Mouse (Mus musculus) embryonic facial prominence, embryonic 10.5 days (tissue): ENCODE data around the gene Smim27. TPM values are rescaled to one million over a fixed set of nuclear protein-coding genes. Genes with fewer than 3 reads are reported as not detected.
"Not testable (repeated sequence)": the region's sequence is repeated elsewhere in the genome, so short reads cannot be mapped to it uniquely, and the experiment has no call there.

ENCODE experiments used
- DNase-seq: peaks from one replicate; pipeline ENCODE4 v3.0.0-alpha.2; 2017; ENCODE audit warnings: low spot score
- H3K27ac ChIP-seq: fragments of 300-500 bp; sonication (generic); replicated peaks from 2 replicates; pipeline ENCODE4 v1.5.1; 2016; ENCODE audit warnings: mild to moderate bottlenecking
- H3K27me3 ChIP-seq: fragments of 300-500 bp; sonication (generic); replicated peaks from 2 replicates; pipeline ENCODE4 v1.6.1; 2016; ENCODE audit warnings: low read depth, mild to moderate bottlenecking; ENCODE audit not compliant: poor library complexity, severe bottlenecking
- H3K36me3 ChIP-seq: fragments of 300-500 bp; sonication (generic); replicated peaks from 2 replicates; pipeline ENCODE4 v1.6.1; 2016; ENCODE audit warnings: mild to moderate bottlenecking, moderate library complexity
- H3K4me1 ChIP-seq: fragments of 300-500 bp; sonication (generic); 2 replicates; pipeline ENCODE4 v1.6.1; 2016
- H3K4me3 ChIP-seq: fragments of 300-500 bp; sonication (generic); 2 replicates; pipeline ENCODE4 v1.5.1; 2016; ENCODE audit warnings: mild to moderate bottlenecking, moderate library complexity
- H3K9me3 ChIP-seq: fragments of 300-500 bp; sonication (generic); 2 replicates; pipeline ENCODE4 v1.6.1; 2016; ENCODE audit warnings: mild to moderate bottlenecking
- WGBS: fragments of 180-500 bp; shearing (Covaris S2); methylation state at CpG from one replicate; pipeline ENCODE4 v1.1.7; 2016; 5-methylcytosine and 5-hydroxymethylcytosine counted together
- polyA plus RNA-seq: library from polyadenylated mRNA; unstranded; fragments of >200 nt; fragmentation: Nextera tagmentation; extraction: Ambion mirVana; gene quantifications from 2 replicates; pipeline ENCODE4 v1.2.1, GENCODE M21; 2016

Gene Smim27
- polyA plus RNA-seq, 1 experiment from 2014 or later, result 22.2 TPM

GRCm38 (mm10) chr4:40268204-40268813 lies 1.1 kb upstream of the Smim27 start:
- H3K27me3 ChIP-seq, result no peaks in the 10 kb centered on the region
- peaks cover 62% of the 10 kb centered on the region for H3K36me3 ChIP-seq
- under 1% methylated on average over 50 of the region's 50 CpGs for whole genome bisulfite sequencing

DNA sequence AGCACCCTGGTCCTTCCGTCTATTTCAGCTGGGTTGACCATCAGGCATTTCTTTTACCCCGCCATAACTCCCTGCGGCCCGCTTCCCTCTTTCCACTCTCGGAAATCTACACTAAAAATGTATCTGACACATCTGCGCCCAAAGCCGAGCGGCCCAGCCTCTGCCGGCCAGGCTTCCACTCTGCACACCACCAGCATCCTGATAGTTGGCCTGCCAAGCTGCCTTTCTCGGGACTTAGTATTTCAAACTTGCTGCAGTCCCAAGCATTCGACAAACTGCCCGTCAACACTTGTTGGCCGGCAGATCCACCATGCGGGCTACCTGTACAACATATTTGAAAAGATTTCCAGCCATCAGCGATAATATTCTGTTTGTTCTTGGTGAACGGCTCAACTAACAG lies 544 bp upstream of the Smim27 start:
- under 1% methylated on average over 16 of the region's 16 CpGs for WGBS
- no peaks in the 10 kb centered on the region for H3K27me3 ChIP-seq
- no peaks in the 10 kb centered on the region for H3K9me3 ChIP-seq
- peak overlapping the region; percentile 97 for H3K27ac ChIP-seq
- peaks cover 20% of the 10 kb centered on the region for H3K4me1 ChIP-seq
- peaks cover 63% of the 10 kb centered on the region for H3K36me3 ChIP-seq
- peak overlapping the region; percentile 69 for H3K4me3 ChIP-seq
- no peak for DNase-seq

More at GRCm38 (mm10) chr4:40268204-40268813, 1.1 kb upstream of the Smim27 start:
- Histone ChIP-seq H3K9me3 (no peaks in the 10 kb centered on the region), H3K4me1 (peaks cover 20% of the 10 kb centered on the region), H3K4me3 (peak overlapping the region; percentile 69), H3K27ac (peak overlapping the region; percentile 97)
- peak; percentile 98 for DNase-seq

DNA sequence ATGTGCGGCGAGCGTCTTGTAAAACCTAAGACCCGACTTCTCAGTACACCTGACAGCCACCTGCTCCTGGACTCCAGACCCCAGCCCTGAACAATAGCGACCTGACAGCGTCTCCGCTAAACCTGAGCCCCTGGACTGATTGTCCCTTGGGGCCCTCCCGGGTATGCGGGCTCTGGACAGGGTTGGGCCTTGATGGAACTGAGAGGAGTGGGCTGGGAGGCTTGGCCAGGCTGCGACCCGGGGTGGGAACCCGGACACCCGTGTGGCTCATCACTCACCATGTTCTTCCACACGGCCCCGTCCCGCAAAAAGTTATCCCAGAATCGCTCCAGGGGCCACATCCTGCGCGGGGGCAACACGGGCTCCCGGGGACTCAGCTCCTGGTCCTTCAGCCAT lies 9.5 kb downstream of the Smim27 start:
- DNase-seq, result no peak
- WGBS, result under 1% methylated on average over 21 of the region's 21 CpGs
- Histone ChIP-seq H3K4me1 (peaks cover 15% of the 10 kb centered on the region), H3K27me3 (no peaks in the 10 kb centered on the region), H3K9me3 (no peaks in the 10 kb centered on the region), H3K27ac (peak overlapping the region; percentile 86), H3K4me3 (peak overlapping the region; percentile 96), H3K36me3 (peaks cover 24% of the 10 kb centered on the region)

GRCm38 (mm10) chr4:40279276-40279900 lies 10.0 kb downstream of the Smim27 start, which contains the start of gene Ndufb6:
Gene Ndufb6, minus strand, starts transcription at chr4:40279421.
- H3K27me3 ChIP-seq, result no peaks in the 10 kb centered on the region
- under 1% methylated on average over 36 of the region's 36 CpGs for WGBS
- DNase-seq, result peak; percentile 98
- peak within 1 kb of the TSS; percentile 96 for H3K4me3 ChIP-seq
- H3K9me3 ChIP-seq, result no peaks in the 10 kb centered on the region
- H3K4me1 ChIP-seq, result peaks cover 15% of the 10 kb centered on the region
- H3K27ac ChIP-seq, result peak within 1 kb of the TSS; percentile 86
- peaks cover 22% of the 10 kb centered on the region for H3K36me3 ChIP-seq

DNA sequence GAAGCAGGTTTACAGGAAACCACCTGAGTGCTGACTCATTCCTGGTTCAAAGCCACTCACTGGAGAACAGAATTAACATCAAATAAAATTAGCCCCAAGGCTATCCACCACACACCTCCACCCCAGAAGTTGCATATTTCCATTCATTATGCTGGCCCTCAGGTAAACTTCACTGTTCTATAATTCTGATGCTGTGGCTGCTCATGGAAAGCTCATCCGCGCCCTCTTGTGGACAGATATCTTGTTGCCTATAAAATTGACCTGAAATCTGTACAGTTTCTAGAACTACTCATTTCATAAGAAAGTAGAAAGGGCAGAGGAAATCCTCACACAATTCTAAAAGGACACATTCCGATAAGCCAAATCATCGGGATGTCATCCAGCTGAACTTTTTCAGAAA lies 16.2 kb downstream of the Smim27 start:
- H3K27ac ChIP-seq, result no peak overlapping the region
- no peaks in the 10 kb centered on the region for H3K36me3 ChIP-seq
- H3K27me3 ChIP-seq, result no peaks in the 10 kb centered on the region
- no peaks in the 10 kb centered on the region for H3K4me1 ChIP-seq
- H3K9me3 ChIP-seq, result peaks cover 1% of the 10 kb centered on the region; the same call in 1 of the 2 replicates
- 22% methylated on average over 4 of the region's 4 CpGs for WGBS
- peak; percentile 60 for DNase-seq
- H3K4me3 ChIP-seq, result no peak overlapping the region

GRCm38 (mm10) chr4:40287415-40287814 lies 18.0 kb downstream of the Smim27 start:
- Histone ChIP-seq H3K27me3 (no peaks in the 10 kb centered on the region), H3K27ac (no peak overlapping the region), H3K9me3 (peaks cover 3% of the 10 kb centered on the region; the same call in 1 of the 2 replicates), H3K4me1 (no peaks in the 10 kb centered on the region), H3K36me3 (no peaks in the 10 kb centered on the region), H3K4me3 (no peak overlapping the region)
- 83% methylated on average over 6 of the region's 6 CpGs for WGBS
- DNase-seq, result no peak

DNA sequence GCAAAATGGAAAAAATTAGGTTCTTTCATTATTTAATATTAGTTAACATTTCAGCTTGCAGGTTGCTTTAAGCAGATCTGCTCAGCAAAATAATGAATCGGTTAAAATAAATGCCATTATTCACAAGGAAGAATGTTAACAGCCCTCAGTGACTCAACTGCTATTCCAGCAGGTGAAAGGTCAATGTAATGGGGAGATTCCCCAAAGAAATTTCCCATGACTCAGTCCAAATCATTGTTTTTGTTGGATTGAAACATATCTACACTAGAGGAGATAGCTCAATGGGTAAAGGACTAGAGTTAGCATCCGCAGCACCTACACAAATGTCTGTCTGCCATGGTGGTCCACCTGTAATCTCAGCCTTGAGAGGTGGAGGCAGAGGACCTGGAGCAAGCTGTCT lies 19.7 kb downstream of the Smim27 start:
- DNase-seq, result no peak
- Histone ChIP-seq H3K27ac (no peak overlapping the region), H3K9me3 (peaks cover 4% of the 10 kb centered on the region; the same call in 1 of the 2 replicates), H3K4me3 (no peak overlapping the region), H3K4me1 (no peaks in the 10 kb centered on the region), H3K27me3 (no peaks in the 10 kb centered on the region), H3K36me3 (no peaks in the 10 kb centered on the region)
- 89% methylated on average over 2 of the region's 2 CpGs for WGBS

- not testable (repeated sequence) for H3K27ac ChIP-seq, H3K4me3 ChIP-seq, H3K36me3 ChIP-seq, H3K9me3 ChIP-seq, DNase-seq, H3K4me1 ChIP-seq, H3K27me3 ChIP-seq
- WGBS, result 95% methylated on average over 11 of the region's 11 CpGs
Measured at GRCm38 (mm10) chr4:40291511-40291910, 22.1 kb downstream of the Smim27 start.

GRCm38 (mm10) chr4:40299169-40299568 lies 29.8 kb downstream of the Smim27 start:
- no peak for DNase-seq
- WGBS, result 78% methylated on average over 5 of the region's 5 CpGs
- H3K27ac ChIP-seq, result no peak overlapping the region
- no peak overlapping the region for H3K4me3 ChIP-seq
- no peaks in the 10 kb centered on the region for H3K36me3 ChIP-seq
- no peaks in the 10 kb centered on the region for H3K27me3 ChIP-seq
- H3K9me3 ChIP-seq, result peaks cover 4% of the 10 kb centered on the region; the same call in 1 of the 2 replicates
- no peaks in the 10 kb centered on the region for H3K4me1 ChIP-seq

GRCm38 (mm10) chr4:40301076-40301789 lies 31.9 kb downstream of the Smim27 start:
- Histone ChIP-seq H3K36me3 (no peaks in the 10 kb centered on the region), H3K27ac (no peak overlapping the region), H3K27me3 (no peaks in the 10 kb centered on the region), H3K9me3 (no peaks in the 10 kb centered on the region), H3K4me3 (peak overlapping the region; percentile 21; the same call in 1 of the 2 replicates), H3K4me1 (no peaks in the 10 kb centered on the region)
- 14% methylated on average over 16 of the region's 16 CpGs for WGBS
- DNase-seq, result peak; percentile 79

GRCm38 (mm10) chr4:40302445-40303125 lies 33.2 kb downstream of the Smim27 start:
- H3K36me3 ChIP-seq, result no peaks in the 10 kb centered on the region
- H3K27ac ChIP-seq, result no peak overlapping the region
- no peaks in the 10 kb centered on the region for H3K9me3 ChIP-seq
- no peak overlapping the region for H3K4me3 ChIP-seq
- no peaks in the 10 kb centered on the region for H3K27me3 ChIP-seq
- H3K4me1 ChIP-seq, result no peaks in the 10 kb centered on the region
- no peak for DNase-seq
- 85% methylated on average over 10 of the region's 10 CpGs for WGBS

DNA sequence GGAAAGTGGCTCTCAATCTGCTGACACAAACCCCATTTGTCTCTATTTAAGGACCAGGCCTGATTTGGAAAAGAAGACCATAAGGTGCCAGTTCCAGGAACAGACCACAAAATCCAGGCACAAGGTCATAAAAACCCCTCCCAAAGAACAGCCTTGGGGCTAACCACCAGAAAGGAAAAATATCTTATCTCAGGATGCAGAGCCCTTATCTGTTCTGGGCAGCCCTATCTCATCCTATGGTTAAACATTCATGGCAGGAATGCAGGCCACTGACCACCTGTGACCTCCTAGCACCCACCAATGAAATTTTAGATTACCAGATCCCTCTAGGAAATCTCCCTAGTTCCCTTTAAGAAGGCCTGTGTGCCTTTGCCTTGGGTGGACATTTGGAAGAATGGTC lies 40.3 kb downstream of the Smim27 start:
- Histone ChIP-seq H3K27ac (no peak overlapping the region), H3K9me3 (no peaks in the 10 kb centered on the region), H3K4me1 (no peaks in the 10 kb centered on the region), H3K36me3 (no peaks in the 10 kb centered on the region), H3K4me3 (no peak overlapping the region), H3K27me3 (no peaks in the 10 kb centered on the region)
- no peak for DNase-seq
